In the genomic region with DNA sequence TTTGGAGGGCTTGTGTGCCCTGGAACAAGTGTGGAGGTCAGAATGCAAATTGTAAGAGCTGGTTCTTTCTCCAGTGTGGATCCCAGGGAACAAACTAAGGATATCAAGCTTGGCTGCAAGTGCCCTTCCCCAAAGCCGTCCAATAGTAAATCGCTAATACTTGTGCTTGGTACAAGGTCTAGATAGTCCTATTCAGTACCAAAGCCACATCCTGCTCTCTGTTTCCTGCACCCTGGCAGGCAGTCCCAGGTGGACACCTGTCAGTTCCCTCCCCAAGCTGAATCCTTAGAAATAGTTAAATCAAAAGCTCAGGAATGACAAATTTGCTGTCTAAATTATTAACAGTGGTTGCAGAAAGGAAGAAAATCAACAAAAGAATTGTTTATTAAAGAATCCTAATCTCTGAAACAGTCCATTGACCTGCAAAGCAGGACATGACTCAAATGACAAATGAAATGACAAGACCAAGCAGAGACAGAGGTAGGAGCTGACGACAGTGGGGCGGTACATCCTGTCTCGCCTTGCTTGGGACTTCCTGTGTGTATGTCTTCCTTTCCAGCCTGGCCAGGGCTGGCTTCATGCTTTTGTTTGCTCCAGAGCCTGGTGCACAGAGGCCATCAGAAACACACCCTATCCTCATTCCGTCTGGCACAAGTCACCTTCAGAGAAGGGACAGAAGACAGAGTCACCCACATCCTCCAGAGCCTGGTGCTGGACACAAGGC, we compare ENCODE assay signal across 13 mouse cellular contexts. TPM values are rescaled to one million over a fixed set of nuclear protein-coding genes. Genes with fewer than 3 reads are reported as not detected.
A peak's percentile ranks its signal among the peaks of the same experiment; 100 is the strongest.
DNase-seq lines count a peak whose midpoint lies in the region; ATAC-seq and TF ChIP-seq lines count a peak whose summit lies in the region.
"Had no signal": no experiment of that assay in that cellular context is flagged by ENCODE, and none has a peak within 500 bp of the region (broad histone marks: within the 10 kb centered on the region; RNA-seq: fewer than 3 reads in every experiment).

No protein-coding gene starts in this region.

- 65% methylated on average over 6 of the region's 6 CpGs for WGBS in heart, embryonic 12.5 days
- 86% methylated on average over 6 of the region's 6 CpGs for WGBS in cerebellum, adult 2 months
- WGBS in hindbrain, embryonic 10.5 days = 86% methylated on average over 6 of the region's 6 CpGs
- 80% methylated on average over 6 of the region's 6 CpGs for WGBS in forebrain, embryonic 14.5 days

- H3K9me3 ChIP-seq in heart, embryonic 12.5 days (replicated peaks) = no peaks in the 10 kb centered on the region
- no peaks in the 10 kb centered on the region for H3K9me3 ChIP-seq in hindbrain, embryonic 10.5 days
- H3K9me3 ChIP-seq in forebrain, embryonic 14.5 days (replicated peaks; ENCODE audit: control insufficient read depth, low read length) = no peaks in the 10 kb centered on the region
- H3K9me3 ChIP-seq: hindbrain, embryonic 13.5 days had no signal

- H3K4me2 ChIP-seq in heart, embryonic 12.5 days = no peak overlapping the region
- H3K4me2 ChIP-seq in forebrain, embryonic 14.5 days (ENCODE audit: low read length) = no peak overlapping the region
- H3K4me2 ChIP-seq: hindbrain, embryonic 13.5 days; midbrain, embryonic 11.5 days had no signal

- no peak for ATAC-seq in heart, embryonic 12.5 days (ENCODE audit: insufficient number of reproducible peaks, low FRiP score)
- peak; percentile 83 for ATAC-seq in inflammation-experienced regulatory T-cells, adult 6 months
- ATAC-seq in forebrain, embryonic 14.5 days = no peak

- no peak for TF ChIP-seq POLR2A in cerebellum, adult 2 months (IDR thresholded peaks at IDR 0.05; ENCODE audit: borderline replicate concordance, insufficient read depth, low read length)

- no peak for DNase-seq in heart, postnatal 14 days
- DNase-seq in CD4-positive, CD25-positive, alpha-beta regulatory T cell, adult 2 months (ENCODE audit: low read depth, low spot score) = peak; percentile 66
- peak; percentile 57 for DNase-seq in lung, postnatal 14 days
- DNase-seq in cerebellum, adult 2 months = no peak
- no peak for DNase-seq in hindbrain, embryonic 10.5 days (ENCODE audit: low spot score)
- DNase-seq in forebrain, embryonic 14.5 days (ENCODE audit: low spot score) = no peak
- DNase-seq: gastrocnemius, adult 2 months; left cerebral cortex, postnatal 4 days had no signal

- H3K9ac ChIP-seq in heart, embryonic 12.5 days = no peak overlapping the region
- H3K9ac ChIP-seq in forebrain, embryonic 14.5 days (ENCODE audit: low read length) = no peak overlapping the region
- H3K9ac ChIP-seq: hindbrain, embryonic 13.5 days had no signal

- H3K27ac ChIP-seq in heart, embryonic 12.5 days (ENCODE audit: poor library complexity, severe bottlenecking) = peak overlapping the region; percentile 66
- H3K27ac ChIP-seq in cerebellum, adult 2 months (ENCODE audit: insufficient read depth, low read length) = no peak overlapping the region
- no peak overlapping the region for H3K27ac ChIP-seq in hindbrain, embryonic 10.5 days
- no peak overlapping the region for H3K27ac ChIP-seq in forebrain, embryonic 14.5 days (ENCODE audit: low read depth, low read length)
- H3K27ac ChIP-seq: gastrocnemius, adult 2 months; hindbrain, embryonic 13.5 days had no signal

- no peaks in the 10 kb centered on the region for H3K36me3 ChIP-seq in heart, embryonic 12.5 days
- H3K36me3 ChIP-seq in hindbrain, embryonic 10.5 days = no peaks in the 10 kb centered on the region
- no peaks in the 10 kb centered on the region for H3K36me3 ChIP-seq in forebrain, embryonic 14.5 days (ENCODE audit: control insufficient read depth, insufficient read depth, low read length)
- H3K36me3 ChIP-seq: hindbrain, embryonic 13.5 days had no signal

- no peak for TF ChIP-seq CTCF in cerebellum, adult 2 months (IDR thresholded peaks at IDR 0.05; ENCODE audit: borderline replicate concordance, insufficient read depth, low read depth, low read length)

- H3K4me1 ChIP-seq in heart, embryonic 12.5 days (replicated peaks) = peaks cover 11% of the 10 kb centered on the region
- H3K4me1 ChIP-seq in cerebellum, adult 2 months (ENCODE audit: control insufficient read depth, insufficient read depth, low read length) = no peaks in the 10 kb centered on the region
- H3K4me1 ChIP-seq in hindbrain, embryonic 10.5 days (replicated peaks) = peaks cover 5% of the 10 kb centered on the region; the same call in 1 of the 2 replicates
- no peaks in the 10 kb centered on the region for H3K4me1 ChIP-seq in forebrain, embryonic 14.5 days (ENCODE audit: control insufficient read depth, insufficient read depth, low read length)
- H3K4me1 ChIP-seq: hindbrain, embryonic 13.5 days had no signal

- H3K27me3 ChIP-seq in heart, embryonic 12.5 days (replicated peaks) = no peaks in the 10 kb centered on the region
- no peaks in the 10 kb centered on the region for H3K27me3 ChIP-seq in cerebellum, adult 2 months (ENCODE audit: control insufficient read depth, insufficient read depth, low read length)
- no peaks in the 10 kb centered on the region for H3K27me3 ChIP-seq in hindbrain, embryonic 10.5 days (ENCODE audit: insufficient read depth, poor library complexity, severe bottlenecking)
- H3K27me3 ChIP-seq in forebrain, embryonic 14.5 days (replicated peaks; ENCODE audit: control insufficient read depth, insufficient read depth, low read length) = no peaks in the 10 kb centered on the region
- H3K27me3 ChIP-seq: hindbrain, embryonic 13.5 days had no signal

- H3K4me3 ChIP-seq in heart, embryonic 12.5 days = no peak overlapping the region
- no peak overlapping the region for H3K4me3 ChIP-seq in cerebellum, adult 2 months (replicated peaks; ENCODE audit: insufficient read depth, low read depth, low read length)
- H3K4me3 ChIP-seq in hindbrain, embryonic 10.5 days = no peak overlapping the region
- no peak overlapping the region for H3K4me3 ChIP-seq in forebrain, embryonic 14.5 days (ENCODE audit: low read depth, low read length)
- H3K4me3 ChIP-seq: gastrocnemius, adult 2 months; hindbrain, embryonic 13.5 days had no signal

- intact Hi-C loops in heart, postnatal 14 days (cut with DNase I) = loop anchor here (5.0 kb wide), 1 partner anchor 32 kb away; no protein-coding TSS in a partner anchor

RNA-seq across cellular contexts. Expression of a gene that starts 8.2 kb away (rescaled TPM):
- 56.2 and 62.8 TPM in 2 replicates for polyA plus RNA-seq in heart, embryonic 12.5 days (2016; fragmentation: Nextera tagmentation; extraction: Ambion mirVana)
- total RNA-seq in heart, postnatal 14 days (2021) = 10 to 100 TPM; 13.6 to 15.5 TPM
- not detected for polyA plus RNA-seq in inflammation-experienced regulatory T-cells, adult 6 months (2017; shearing (Covaris generic))
- 2.0 and 2.4 TPM in 2 replicates for polyA plus RNA-seq in cerebellum, adult 2 months (2012; rRNA removed)
- 5.3 and 6.7 TPM in 2 replicates for polyA plus RNA-seq in hindbrain, embryonic 10.5 days (2016; fragmentation: Nextera tagmentation; extraction: Ambion mirVana)
- 1.8 and 1.9 TPM in 2 replicates for polyA plus RNA-seq in forebrain, embryonic 14.5 days (2014; fragmentation: Nextera tagmentation; extraction: Ambion mirVana)
- total RNA-seq: neutrophil, adult 5-6 weeks had no signal

Comparison
In these comparisons a context has a peak if more than half of its experiments do, and no peak if none do; other contexts are left out.
1. DNase-seq: peak in CD4-positive, CD25-positive, alpha-beta regulatory T cell, adult 2 months (single experiment) and lung, postnatal 14 days (single experiment); none in heart, postnatal 14 days (0 of 2), cerebellum, adult 2 months (0 of 2), hindbrain, embryonic 10.5 days (single experiment) and forebrain, embryonic 14.5 days (single experiment).